Mouse (Mus musculus) lung, embryonic 14.5 days (tissue): ENCODE measurements around the gene Gdpd5. TPM values are rescaled to one million over a fixed set of nuclear protein-coding genes. Genes with fewer than 3 reads are reported as not detected.
A peak's percentile ranks its signal among the peaks of the same experiment; 100 is the strongest.

Experiments
- ATAC-seq: fragments of 200-750 bp; cut with Nextera tagmentation; 2 replicates; pipeline ENCODE4 v1.8.0; 2017; ENCODE audit warnings: mild to moderate bottlenecking, moderate TSS enrichment, moderate library complexity; ENCODE audit not compliant: insufficient read depth
- DNase-seq: peaks from one replicate; pipeline ENCODE4 v3.0.0-alpha.2; 2015
- H3K27ac ChIP-seq: fragments of 300-500 bp; sonication (generic); 2 replicates; pipeline ENCODE4 v1.5.1; 2014; ENCODE audit warnings: low read depth, mild to moderate bottlenecking, moderate library complexity
- H3K27me3 ChIP-seq: fragments of 300-500 bp; sonication (generic); 2 replicates; pipeline ENCODE4 v1.6.1; 2014; ENCODE audit warnings: low read length, control low read depth; ENCODE audit not compliant: insufficient read depth
- H3K36me3 ChIP-seq: fragments of 300-500 bp; sonication (generic); 2 replicates; pipeline ENCODE4 v1.6.1; 2014; ENCODE audit warnings: control low read depth; ENCODE audit not compliant: insufficient read depth
- H3K4me1 ChIP-seq: fragments of 300-500 bp; sonication (generic); 2 replicates; pipeline ENCODE4 v1.6.1; 2014; ENCODE audit warnings: antibody characterized with exemption, control low read depth; ENCODE audit not compliant: insufficient read depth
- H3K4me2 ChIP-seq: fragments of 300-500 bp; sonication (generic); 2 replicates; pipeline ENCODE4 v1.6.1; 2014; ENCODE audit warnings: mild to moderate bottlenecking
- H3K4me3 ChIP-seq: fragments of 300-500 bp; sonication (generic); 2 replicates; pipeline ENCODE4 v1.5.1; 2014; ENCODE audit warnings: low read depth, low read length
- H3K9ac ChIP-seq: fragments of 300-500 bp; sonication (generic); 2 replicates; pipeline ENCODE4 v1.6.1; 2014
- H3K9me3 ChIP-seq: fragments of 300-500 bp; sonication (generic); 2 replicates; pipeline ENCODE4 v1.6.1; 2016; ENCODE audit warnings: low read depth, low read length, control low read depth
- CTCF ChIP-seq: IDR thresholded peaks from 2 replicates; pipeline ENCODE4 v1.5.1; 2016; ENCODE audit warnings: antibody characterized with exemption, low read depth
- whole genome bisulfite sequencing: fragments of 180-500 bp; shearing (Covaris S2); extraction: QIAGEN DNeasy Blood & Tissue Kit; methylation state at CpG from one replicate; pipeline ENCODE4 v1.1.7; 2014; 5-methylcytosine and 5-hydroxymethylcytosine counted together
- polyA plus RNA-seq: library from polyadenylated mRNA; unstranded; fragments of >200 nt; fragmentation: Nextera tagmentation; extraction: Ambion mirVana; gene quantifications from 2 replicates; pipeline ENCODE4 v1.2.1, GENCODE M21; 2014

Gdpd5 gene
- polyA plus RNA-seq, 1 experiment from 2014 or later, result 21.8 TPM

DNA sequence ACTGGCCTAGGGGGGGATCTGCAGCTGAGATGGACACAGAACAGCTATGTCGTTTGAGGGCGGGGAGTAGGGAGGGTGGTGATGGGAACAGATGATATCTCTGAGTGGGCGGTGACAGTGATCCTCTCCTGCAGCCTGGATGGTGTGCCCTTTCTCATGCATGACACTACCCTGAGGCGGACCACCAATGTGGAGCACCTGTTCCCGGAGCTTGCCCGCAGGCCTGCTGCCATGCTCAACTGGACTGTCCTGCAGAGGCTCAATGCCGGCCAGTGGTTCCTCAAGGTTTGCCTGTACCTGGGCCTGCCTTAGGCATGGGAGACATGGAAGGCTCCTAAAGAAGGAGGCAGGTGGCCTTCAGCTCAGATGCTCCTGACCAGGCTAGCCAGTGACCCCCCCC, 71.6 kb downstream of the Gdpd5 start:
- TF ChIP-seq CTCF, result no peak
- no peak overlapping the region for H3K4me2 ChIP-seq
- ATAC-seq (no peak), DNase-seq (no peak)
- no peaks in the 10 kb centered on the region for H3K36me3 ChIP-seq
- H3K4me3 ChIP-seq, result no peak overlapping the region
- 75% methylated on average over 7 of the region's 7 CpGs for WGBS
- H3K27ac ChIP-seq, result no peak overlapping the region
- H3K9ac ChIP-seq, result no peak overlapping the region
- H3K9me3 ChIP-seq, result no peaks in the 10 kb centered on the region
- H3K4me1 ChIP-seq, result no peaks in the 10 kb centered on the region
- H3K27me3 ChIP-seq, result no peaks in the 10 kb centered on the region

DNA sequence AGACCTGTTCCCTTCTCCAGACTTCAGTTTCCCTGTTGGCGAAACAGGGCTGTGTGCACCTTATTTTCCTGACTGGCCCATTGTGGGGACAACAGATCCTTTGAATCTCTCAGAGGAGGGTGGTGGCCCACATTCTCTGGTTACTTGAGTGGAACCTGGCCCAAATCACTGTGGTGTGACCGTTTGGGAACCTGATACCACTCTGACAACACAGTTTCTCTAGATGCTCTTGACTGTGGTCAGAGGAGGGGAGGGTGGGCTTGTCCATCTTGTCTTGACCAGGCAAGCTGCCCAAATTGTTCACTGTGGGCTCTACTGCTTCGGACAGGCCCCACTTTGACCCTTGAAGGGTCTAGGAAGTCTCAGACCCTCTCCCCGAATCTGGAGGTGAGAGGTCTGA, 72.8 kb downstream of the Gdpd5 start:
- DNase-seq (no peak), ATAC-seq (no peak)
- no peaks in the 10 kb centered on the region for H3K27me3 ChIP-seq
- H3K4me3 ChIP-seq, result no peak overlapping the region
- no peaks in the 10 kb centered on the region for H3K4me1 ChIP-seq
- no peaks in the 10 kb centered on the region for H3K9me3 ChIP-seq
- H3K4me2 ChIP-seq, result no peak overlapping the region
- no peaks in the 10 kb centered on the region for H3K36me3 ChIP-seq
- H3K27ac ChIP-seq, result no peak overlapping the region
- no peak overlapping the region; the same call in 1 of the 2 replicates for H3K9ac ChIP-seq
- no peak for TF ChIP-seq CTCF
- 58% methylated on average over 4 of the region's 4 CpGs for WGBS

DNA sequence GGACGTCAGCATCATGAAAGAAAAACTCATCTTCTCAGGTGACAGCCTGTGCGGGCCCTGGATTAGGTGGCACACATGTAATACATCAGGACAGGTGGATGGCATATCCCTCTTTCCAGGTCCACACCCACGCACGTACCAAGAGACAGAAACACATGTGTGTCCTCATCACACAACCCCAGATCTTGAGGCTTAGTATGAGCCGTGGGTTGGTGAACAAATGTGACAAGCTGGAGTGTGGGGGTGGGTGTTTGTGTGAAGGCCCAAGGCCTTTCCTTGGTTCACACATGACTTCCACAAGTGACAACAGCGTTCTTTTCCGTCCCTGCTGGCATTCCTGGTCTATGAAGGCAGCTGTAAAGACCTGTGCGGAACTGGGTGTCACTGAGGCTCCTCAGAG, 77.6 kb downstream of the Gdpd5 start:
- H3K9me3 ChIP-seq, result no peaks in the 10 kb centered on the region
- no peak for ATAC-seq
- TF ChIP-seq CTCF, result no peak
- no peak overlapping the region for H3K9ac ChIP-seq
- no peak overlapping the region for H3K4me2 ChIP-seq
- peaks cover 7% of the 10 kb centered on the region; the same call in 1 of the 2 replicates for H3K36me3 ChIP-seq
- H3K27ac ChIP-seq, result no peak overlapping the region
- no peak for DNase-seq
- H3K27me3 ChIP-seq, result no peaks in the 10 kb centered on the region
- no peaks in the 10 kb centered on the region for H3K4me1 ChIP-seq
- H3K4me3 ChIP-seq, result no peak overlapping the region
- 79% methylated on average over 8 of the region's 8 CpGs for WGBS

DNA sequence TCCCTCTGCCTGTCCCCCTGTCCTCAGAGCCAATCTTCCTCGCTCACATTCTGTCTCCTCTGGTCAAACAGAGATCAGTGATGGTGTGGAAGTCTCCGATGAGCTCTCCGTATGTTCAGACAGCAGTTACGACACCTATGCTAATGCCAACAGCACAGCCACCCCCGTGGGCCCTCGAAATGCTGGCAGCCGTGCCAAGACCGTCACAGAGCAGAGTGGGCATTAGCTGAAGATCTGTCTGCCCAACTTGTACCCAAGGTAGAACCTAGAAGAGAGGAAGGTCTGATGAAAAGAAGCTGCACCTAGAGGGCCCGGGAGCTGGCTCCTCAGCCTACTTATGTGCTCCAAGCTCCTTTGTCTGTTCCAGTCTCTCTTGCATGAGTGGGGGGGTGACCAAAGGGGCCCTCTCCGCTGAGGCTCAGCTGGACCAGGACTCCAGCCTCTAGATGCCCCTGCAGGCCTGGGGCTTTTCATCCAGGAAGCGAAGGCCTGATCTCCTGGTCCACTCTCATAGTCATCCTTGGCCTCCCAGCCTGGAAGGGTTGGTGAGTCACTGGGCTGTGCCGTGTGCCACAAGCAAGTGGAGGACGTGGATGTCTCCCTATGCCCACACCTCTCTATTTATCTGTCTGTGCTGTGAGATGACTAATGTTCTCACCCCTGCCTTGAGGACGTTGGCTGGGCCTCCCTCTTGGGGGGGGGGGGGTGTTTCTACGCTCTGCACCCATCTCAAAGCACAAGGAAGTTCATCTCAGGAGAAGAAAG, 78.9 kb downstream of the Gdpd5 start:
- no peak for TF ChIP-seq CTCF
- no peaks in the 10 kb centered on the region for H3K9me3 ChIP-seq
- ATAC-seq, result no peak
- no peak overlapping the region for H3K4me2 ChIP-seq
- peaks cover 7% of the 10 kb centered on the region; the same call in 1 of the 2 replicates for H3K36me3 ChIP-seq
- DNase-seq, result no peak
- WGBS, result 83% methylated on average over 15 of the region's 15 CpGs
- H3K27me3 ChIP-seq, result no peaks in the 10 kb centered on the region
- H3K27ac ChIP-seq, result no peak overlapping the region
- H3K4me1 ChIP-seq, result no peaks in the 10 kb centered on the region
- H3K9ac ChIP-seq, result no peak overlapping the region
- H3K4me3 ChIP-seq, result no peak overlapping the region

DNA sequence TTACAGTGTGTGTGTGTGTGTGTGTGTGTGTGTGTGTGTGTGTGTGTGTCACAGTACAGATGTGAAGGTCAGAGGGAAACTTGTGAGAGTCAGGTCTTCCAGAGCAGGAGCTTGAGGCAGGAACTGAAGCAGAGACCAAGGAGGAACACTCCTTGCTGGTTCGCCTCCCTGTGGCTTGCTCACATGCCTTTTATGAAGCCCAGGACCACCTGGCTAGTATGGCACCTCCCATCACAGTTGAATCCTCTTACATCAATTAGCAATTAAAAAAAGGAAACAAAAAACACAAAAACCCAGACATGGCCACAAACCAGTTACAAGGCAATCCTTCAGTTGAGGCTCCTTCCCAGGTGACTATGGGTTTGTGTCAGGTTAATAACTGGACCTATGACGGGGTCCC, 81.9 kb downstream of the Gdpd5 start:
- H3K4me3 ChIP-seq, result no peak overlapping the region
- 70% methylated on average over 2 of the region's 2 CpGs for WGBS
- H3K36me3 ChIP-seq, result peaks cover 7% of the 10 kb centered on the region; the same call in 1 of the 2 replicates
- H3K9ac ChIP-seq, result no peak overlapping the region
- no peaks in the 10 kb centered on the region for H3K27me3 ChIP-seq
- H3K4me2 ChIP-seq, result no peak overlapping the region
- ATAC-seq (no peak), DNase-seq (no peak)
- H3K9me3 ChIP-seq, result no peaks in the 10 kb centered on the region
- TF ChIP-seq CTCF, result no peak
- H3K4me1 ChIP-seq, result peaks cover 11% of the 10 kb centered on the region
- no peak overlapping the region for H3K27ac ChIP-seq

DNA sequence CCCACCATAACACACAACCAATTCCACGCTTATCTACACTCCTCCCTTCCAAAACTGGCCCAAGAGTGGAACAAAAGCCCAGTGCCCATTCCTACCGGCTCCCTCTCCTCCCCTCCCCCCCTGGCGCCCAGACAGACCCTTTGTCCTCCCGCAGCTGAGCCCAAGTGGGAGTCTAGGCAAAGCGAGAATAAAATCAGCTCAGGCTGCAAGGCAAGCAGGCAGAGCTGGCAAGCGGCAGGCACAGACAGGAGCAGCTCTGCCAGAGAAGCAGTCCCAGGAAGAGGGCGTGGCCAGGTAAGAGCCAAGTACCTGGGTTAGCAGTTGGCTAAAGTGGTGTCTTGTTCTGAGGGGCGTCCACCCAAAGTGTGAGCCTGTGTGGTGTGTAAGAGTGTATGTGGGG, 84.6 kb downstream of the Gdpd5 start, which contains the start of gene Klhl35:
Gene Klhl35 (plus strand): TSS at position 194 of the 400 bp plus-strand sequence.
- peak within 1 kb of the TSS; percentile 27 for H3K4me2 ChIP-seq
- no peak within 1 kb of the TSS for H3K4me3 ChIP-seq
- DNase-seq, result peak; percentile 67
- WGBS, result 16% methylated on average over 8 of the region's 8 CpGs
- 0 out of 2 replicates have a peak, but pooled peaks cover under 1% of the 10 kb centered on the region for H3K36me3 ChIP-seq
- TF ChIP-seq CTCF, result no peak
- no peaks in the 10 kb centered on the region for H3K27me3 ChIP-seq
- H3K27ac ChIP-seq, result peak within 1 kb of the TSS; percentile 40
- no peaks in the 10 kb centered on the region for H3K9me3 ChIP-seq
- H3K4me1 ChIP-seq, result peaks cover 15% of the 10 kb centered on the region
- no peak for ATAC-seq
- no peak within 1 kb of the TSS; the same call in 1 of the 2 replicates for H3K9ac ChIP-seq

DNA sequence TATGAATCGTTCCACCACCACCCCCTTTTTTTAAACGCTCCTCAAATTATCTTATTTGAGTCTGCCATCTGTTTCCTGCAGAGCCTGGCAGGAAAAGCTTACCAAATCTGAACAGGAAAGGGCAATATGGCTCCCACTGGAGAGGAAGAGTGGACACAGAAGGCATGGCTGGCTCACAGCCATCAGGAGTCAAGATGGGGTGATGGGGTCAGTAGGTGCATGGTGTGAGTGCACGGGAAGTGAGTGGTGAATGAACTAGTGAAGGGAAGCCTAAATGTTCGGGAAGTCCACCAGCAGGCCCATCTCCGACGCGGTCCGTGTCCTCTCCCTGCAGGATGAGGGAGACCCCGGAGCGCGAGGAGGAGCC, 86.7 kb downstream of the Gdpd5 start:
- ATAC-seq, result no peak; the same call in 1 of the 2 replicates
- peaks cover 15% of the 10 kb centered on the region for H3K4me1 ChIP-seq

More for the DNA sequence above, 86.7 kb downstream of the Gdpd5 start:
- Histone ChIP-seq H3K9me3 (no peaks in the 10 kb centered on the region), H3K27me3 (no peaks in the 10 kb centered on the region), H3K36me3 (peaks cover 7% of the 10 kb centered on the region), H3K27ac (peak overlapping the region; percentile 95), H3K4me2 (peak overlapping the region; percentile 79), H3K9ac (peak overlapping the region; percentile 76), H3K4me3 (peak overlapping the region; percentile 53)
- peak; percentile 76 for DNase-seq
- WGBS, result 10% methylated on average over 11 of the region's 11 CpGs
- TF ChIP-seq CTCF, result no peak
